Mouse (Mus musculus) ES-Bruce4 (cell line): Measurements from ENCODE around the gene Rab11fip4. TPM values are rescaled to one million over a fixed set of nuclear protein-coding genes. Genes with fewer than 3 reads are reported as not detected.
"Not testable (repeated sequence)": the region's sequence is repeated elsewhere in the genome, so short reads cannot be mapped to it uniquely, and the experiment has no call there.

ENCODE experiments used
- H3K27ac ChIP-seq: 2 replicates; pipeline ENCODE4 v1.5.1; 2012; ENCODE audit warnings: low read length, inconsistent platforms; ENCODE audit not compliant: insufficient read depth
- H3K27me3 ChIP-seq: 2 replicates; pipeline ENCODE4 v1.6.1; 2012; ENCODE audit warnings: mild to moderate bottlenecking, low read length, inconsistent platforms; ENCODE audit not compliant: control insufficient read depth, poor library complexity, insufficient read depth, severe bottlenecking
- H3K36me3 ChIP-seq: 2 replicates; pipeline ENCODE4 v1.6.1; 2012; ENCODE audit warnings: inconsistent platforms, mild to moderate bottlenecking, low read length, moderate library complexity; ENCODE audit not compliant: control insufficient read depth, poor library complexity, insufficient read depth, severe bottlenecking
- H3K4me1 ChIP-seq: one replicate; pipeline ENCODE4 v1.8.1; 2011; ENCODE audit warnings: low read length; ENCODE audit not compliant: control insufficient read depth, insufficient read depth
- H3K4me3 ChIP-seq: 2 replicates; pipeline ENCODE4 v1.5.1; 2011; ENCODE audit warnings: low read depth, mild to moderate bottlenecking, low read length
- H3K9ac ChIP-seq: 2 replicates; pipeline ENCODE4 v1.6.1; 2012; ENCODE audit warnings: low read depth, mild to moderate bottlenecking, inconsistent platforms; ENCODE audit not compliant: poor library complexity, severe bottlenecking
- H3K9me3 ChIP-seq: replicated peaks from 2 replicates; pipeline ENCODE4 v1.6.1; 2012; ENCODE audit warnings: mild to moderate bottlenecking, low read length, inconsistent platforms; ENCODE audit not compliant: control insufficient read depth, poor library complexity, insufficient read depth, severe bottlenecking
- CTCF ChIP-seq: IDR thresholded peaks from one replicate; pipeline ENCODE4 v1.8.1; 2011; ENCODE audit warnings: low read depth, low read length
- EP300 ChIP-seq: IDR thresholded peaks from 2 replicates; pipeline ENCODE4 v1.6.1; 2011; ENCODE audit warnings: low read depth, low read length; ENCODE audit not compliant: insufficient read depth
- POLR2A ChIP-seq: IDR thresholded peaks from one replicate; pipeline ENCODE4 v1.8.1; 2011; ENCODE audit warnings: low read length; ENCODE audit not compliant: insufficient read depth
- polyA plus RNA-seq: library from polyadenylated mRNA; stranded (reverse); fragments of >200 nt; gene quantifications from 2 replicates; pipeline ENCODE4 v1.2.4, GENCODE M21; 2011; ENCODE audit warnings: low read depth; ENCODE audit not compliant: missing spikeins, insufficient read depth, insufficient read length

The Rab11fip4 gene
- polyA plus RNA-seq, 1 experiment: 28.9 TPM

DNA sequence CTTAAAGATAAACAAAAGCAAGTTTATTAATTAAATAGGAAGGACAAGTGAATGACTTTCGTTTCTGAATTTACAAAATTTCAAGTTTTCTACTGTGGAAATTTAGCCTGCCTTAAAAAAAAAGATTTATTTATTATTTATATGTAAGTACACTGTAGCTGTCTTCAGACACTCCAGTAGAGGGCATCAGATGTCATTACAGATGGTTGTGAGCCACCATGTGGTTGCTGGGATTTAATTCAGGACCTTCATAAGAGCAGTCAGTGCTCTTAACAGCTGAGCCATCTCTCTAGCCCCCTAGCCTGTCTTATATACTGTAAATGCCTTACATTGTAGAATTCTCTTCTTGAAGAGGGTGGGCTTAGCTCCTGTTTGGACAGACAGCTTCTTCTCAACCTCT lies 98.9 kb downstream of the Rab11fip4 start:
- no peaks in the 10 kb centered on the region for H3K9me3 ChIP-seq
- no peak overlapping the region for H3K4me3 ChIP-seq
- H3K27me3 ChIP-seq: no peaks in the 10 kb centered on the region
- TF ChIP-seq POLR2A: no peak
- TF ChIP-seq CTCF: no peak
- TF ChIP-seq EP300: no peak
- H3K27ac ChIP-seq: no peak overlapping the region
- no peaks in the 10 kb centered on the region for H3K4me1 ChIP-seq
- no peak overlapping the region for H3K9ac ChIP-seq
- no peaks in the 10 kb centered on the region for H3K36me3 ChIP-seq

DNA sequence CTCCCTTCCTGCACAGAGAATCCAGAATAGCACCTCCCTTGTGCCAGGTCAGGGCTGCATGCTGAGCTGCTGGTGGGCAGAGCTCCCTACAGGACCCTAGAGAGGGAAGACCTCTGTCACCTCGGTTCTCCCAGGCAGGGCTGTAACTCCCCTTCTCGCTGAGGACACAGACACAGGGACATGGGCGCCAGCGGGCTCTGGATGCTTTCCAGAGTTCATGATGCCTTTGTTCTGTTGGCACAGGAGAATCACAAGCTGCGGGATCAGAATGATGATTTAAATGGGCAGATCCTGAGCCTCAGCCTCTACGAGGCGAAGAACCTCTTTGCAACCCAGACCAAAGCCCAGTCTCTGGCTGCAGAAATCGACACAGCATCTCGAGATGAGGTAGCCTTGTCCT lies 100.5 kb downstream of the Rab11fip4 start:
- no peaks in the 10 kb centered on the region for H3K36me3 ChIP-seq

DNA sequence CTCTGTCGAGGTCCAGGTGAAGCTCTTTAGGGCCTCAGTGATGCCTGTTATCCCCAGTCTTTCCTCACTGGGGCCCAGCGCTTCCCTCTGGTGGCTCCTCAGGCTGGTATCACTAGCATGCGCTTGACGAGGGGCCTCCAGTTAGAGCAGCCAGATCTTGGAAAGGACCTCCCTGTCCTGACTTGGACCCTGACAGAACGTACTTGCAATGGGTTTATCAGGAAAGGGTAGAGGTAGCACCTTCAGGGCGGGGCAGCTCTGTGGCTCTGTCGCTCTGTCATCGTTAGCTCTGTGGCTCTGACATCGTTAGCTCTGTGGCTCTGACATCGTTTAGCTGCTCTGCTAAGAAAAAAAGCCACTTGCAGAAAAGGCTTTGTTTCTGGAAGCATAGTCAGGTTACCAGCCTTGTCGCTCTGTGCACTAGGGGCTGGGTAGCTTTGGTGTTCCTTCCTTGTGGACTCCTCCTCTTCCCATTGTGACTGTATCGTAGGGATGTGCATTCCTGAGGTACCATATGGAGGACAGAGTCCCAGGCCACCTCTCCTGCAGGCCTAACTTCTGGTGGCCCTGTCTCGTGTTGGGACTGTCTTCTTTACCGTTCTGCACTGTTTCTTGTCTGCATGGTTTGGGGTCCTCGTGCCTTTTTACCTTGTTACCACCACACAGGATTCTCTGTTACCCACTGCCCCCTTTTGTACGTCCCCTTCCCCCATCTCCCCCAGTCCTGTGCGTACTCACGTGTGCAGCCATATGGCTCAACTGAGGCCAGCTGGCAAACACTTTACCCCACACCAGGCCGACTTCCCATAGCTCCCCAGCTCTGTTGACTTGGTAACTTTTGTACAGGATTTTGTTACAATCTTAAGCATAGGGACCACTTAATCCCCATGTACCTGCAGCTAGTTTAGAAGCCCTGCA lies 105.6 kb downstream of the Rab11fip4 start:
- TF ChIP-seq POLR2A (no peak), CTCF (no peak), EP300 (no peak)
- Histone ChIP-seq H3K4me1 (no peaks in the 10 kb centered on the region), H3K4me3 (no peak overlapping the region), H3K36me3 (no peaks in the 10 kb centered on the region), H3K27ac (no peak overlapping the region), H3K9me3 (no peaks in the 10 kb centered on the region), H3K27me3 (no peaks in the 10 kb centered on the region), H3K9ac (no peak overlapping the region)

More for the DNA sequence above, 100.5 kb downstream of the Rab11fip4 start:
- Histone ChIP-seq H3K4me1 (no peaks in the 10 kb centered on the region), H3K4me3 (no peak overlapping the region), H3K27ac (no peak overlapping the region), H3K27me3 (no peaks in the 10 kb centered on the region), H3K9me3 (no peaks in the 10 kb centered on the region), H3K9ac (no peak overlapping the region)
- TF ChIP-seq POLR2A (no peak), CTCF (no peak), EP300 (no peak)

DNA sequence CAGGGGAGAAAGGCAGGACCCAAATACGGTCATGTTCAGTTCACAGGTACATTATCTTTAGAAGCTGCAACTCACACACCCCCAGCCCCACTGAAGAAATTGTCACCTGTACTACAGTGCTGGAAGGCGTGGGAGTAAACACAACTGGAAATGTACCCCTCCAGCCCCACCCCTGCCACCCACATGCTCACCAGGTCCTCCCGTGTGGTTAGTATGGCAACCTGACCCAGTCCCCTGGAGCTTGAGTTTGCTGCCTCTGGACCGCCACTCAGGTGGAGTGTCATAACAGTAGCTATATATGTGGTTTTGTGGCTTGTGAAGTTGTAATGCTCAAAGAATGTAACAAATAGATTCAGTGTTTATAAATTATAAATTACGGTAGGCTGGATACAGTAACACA lies 107.1 kb downstream of the Rab11fip4 start:
- Histone ChIP-seq H3K27me3 (no peaks in the 10 kb centered on the region), H3K9me3 (no peaks in the 10 kb centered on the region), H3K36me3 (no peaks in the 10 kb centered on the region), H3K9ac (no peak overlapping the region), H3K4me1 (no peaks in the 10 kb centered on the region), H3K4me3 (no peak overlapping the region), H3K27ac (no peak overlapping the region)
- TF ChIP-seq CTCF: no peak
- TF ChIP-seq POLR2A: no peak
- no peak for TF ChIP-seq EP300

DNA sequence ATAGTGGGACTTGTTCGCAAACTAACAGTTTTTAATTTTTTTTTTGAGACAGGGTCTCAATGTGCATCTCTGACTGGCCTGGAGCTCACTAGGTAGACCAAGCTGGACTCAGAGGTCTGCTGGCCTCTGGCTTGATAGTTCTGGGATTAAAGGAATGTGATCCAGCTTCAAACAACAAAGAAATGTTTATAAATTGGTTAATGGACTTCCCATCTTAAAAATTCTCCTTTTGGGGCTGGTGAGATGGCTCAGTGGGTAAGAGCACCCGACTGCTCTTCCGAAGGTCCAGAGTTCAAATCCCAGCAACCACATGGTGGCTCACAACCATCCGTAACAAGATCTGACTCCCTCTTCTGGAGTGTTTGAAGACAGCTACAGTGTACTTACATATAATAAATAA lies 107.5 kb downstream of the Rab11fip4 start:
- H3K27me3 ChIP-seq, H3K36me3 ChIP-seq, H3K4me3 ChIP-seq, H3K9me3 ChIP-seq, H3K4me1 ChIP-seq, H3K27ac ChIP-seq, H3K9ac ChIP-seq: not testable (repeated sequence)

DNA sequence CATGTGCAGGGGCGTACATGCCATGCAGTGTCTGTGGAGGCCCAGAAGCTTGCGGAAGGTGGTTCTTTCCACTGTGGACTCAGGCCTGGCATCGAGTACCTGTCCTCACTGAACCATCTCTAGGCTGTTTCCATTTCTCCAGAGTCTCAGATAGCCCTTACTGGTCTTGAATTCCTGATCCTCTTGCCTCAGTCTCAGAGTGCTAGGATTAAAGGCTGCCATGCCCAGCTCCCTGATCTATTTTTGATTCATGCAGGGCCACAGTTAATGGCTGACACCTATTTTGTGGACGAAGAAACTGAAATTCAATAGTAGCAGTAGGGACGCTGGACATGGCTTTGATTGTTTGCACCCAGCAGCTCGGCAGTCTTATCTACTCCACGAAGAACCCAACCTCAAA lies 110.5 kb downstream of the Rab11fip4 start:
- no peak overlapping the region for H3K4me3 ChIP-seq
- no peak overlapping the region for H3K9ac ChIP-seq
- H3K27ac ChIP-seq: no peak overlapping the region
- H3K4me1 ChIP-seq: peaks cover 3% of the 10 kb centered on the region
- H3K27me3 ChIP-seq: no peaks in the 10 kb centered on the region
- H3K36me3 ChIP-seq: no peaks in the 10 kb centered on the region
- TF ChIP-seq CTCF: no peak
- TF ChIP-seq EP300: no peak
- no peak for TF ChIP-seq POLR2A
- H3K9me3 ChIP-seq: no peaks in the 10 kb centered on the region
